Mouse (Mus musculus): ENCODE data around the gene Aunip. TPM values are rescaled to one million over a fixed set of nuclear protein-coding genes. Genes with fewer than 3 reads are reported as not detected.

The Aunip gene
- total RNA-seq, 2 experiments from 2014 or later: 2.4 to 3.1 TPM

GRCm38 (mm10) chr4:134553631-134554030 is 42.8 kb downstream of the Aunip start:
- DNase-seq: no peak

DNA sequence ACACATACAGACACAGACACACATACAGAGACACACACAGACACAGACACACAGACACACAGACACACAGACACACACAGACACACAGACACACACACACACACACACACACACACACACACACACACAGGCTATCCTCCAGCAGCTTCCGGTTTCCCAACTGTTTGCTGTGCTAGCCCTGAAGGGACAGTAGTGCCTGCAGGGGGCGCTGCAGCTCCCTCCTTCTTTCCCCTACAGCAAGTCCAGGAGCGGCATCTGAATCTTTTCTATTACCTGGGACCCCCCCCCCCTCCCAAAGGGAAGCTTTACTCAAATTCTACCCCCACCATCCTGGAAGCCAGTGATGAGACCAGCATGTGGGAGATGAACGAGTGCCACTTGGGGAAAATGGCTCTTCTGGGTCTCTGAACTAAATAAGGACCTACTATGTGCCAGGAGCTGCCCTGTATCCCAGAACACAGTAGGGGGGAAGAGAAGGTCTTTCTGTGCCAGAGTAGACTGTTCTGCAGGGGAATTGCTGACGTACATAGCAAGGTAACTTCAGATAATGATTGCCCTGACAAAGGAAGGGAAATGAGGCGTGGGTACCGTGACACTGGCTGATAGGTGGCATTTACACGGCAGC is 45.3 kb downstream of the Aunip start:
- peak; percentile 72 for DNase-seq

GRCm38 (mm10) chr4:134557626-134558249 is 46.9 kb downstream of the Aunip start:
- no peak for DNase-seq

- DNase-seq: no peak
Observed at GRCm38 (mm10) chr4:134558570-134559113, 47.8 kb downstream of the Aunip start.

DNA sequence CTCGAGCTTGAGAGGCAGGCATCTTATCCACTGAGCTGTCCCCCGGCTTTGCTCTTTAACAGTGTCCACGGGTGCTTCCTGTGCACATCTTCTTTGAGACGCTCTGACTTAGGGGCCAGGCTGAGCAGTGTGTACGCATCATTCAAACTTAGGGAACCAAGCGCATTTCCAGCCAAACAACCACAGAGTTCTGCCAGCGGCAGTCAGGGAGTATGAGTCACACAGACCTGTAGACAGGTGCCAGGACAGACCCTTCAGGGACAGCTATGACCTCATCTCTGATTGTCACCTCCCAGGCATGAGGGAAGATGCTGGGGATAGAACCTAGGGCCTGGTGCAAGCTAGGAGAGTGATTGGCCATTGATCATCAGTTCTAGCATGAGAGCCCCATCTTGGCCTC is 48.4 kb downstream of the Aunip start:
- DNase-seq: no peak

DNA sequence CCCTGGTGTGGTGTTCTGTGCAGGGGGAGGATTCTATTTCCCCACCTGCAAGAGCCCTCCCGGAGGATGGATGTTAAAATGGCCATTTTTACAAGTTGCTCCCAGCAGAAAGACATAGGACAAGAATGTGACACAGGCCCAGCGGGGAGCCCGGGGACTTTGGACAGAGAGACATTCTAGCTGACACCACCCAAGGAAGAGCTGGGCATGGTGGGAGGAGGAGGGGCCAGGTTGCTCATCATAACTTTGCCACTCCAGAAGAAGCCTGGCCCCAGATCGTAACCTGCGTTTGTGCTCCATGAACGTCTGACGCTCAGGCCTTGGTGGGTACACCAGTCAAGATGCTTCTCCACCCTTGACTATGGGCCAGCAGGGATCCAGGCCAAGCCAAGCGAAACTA is 49.9 kb downstream of the Aunip start:
- DNase-seq: no peak

DNA sequence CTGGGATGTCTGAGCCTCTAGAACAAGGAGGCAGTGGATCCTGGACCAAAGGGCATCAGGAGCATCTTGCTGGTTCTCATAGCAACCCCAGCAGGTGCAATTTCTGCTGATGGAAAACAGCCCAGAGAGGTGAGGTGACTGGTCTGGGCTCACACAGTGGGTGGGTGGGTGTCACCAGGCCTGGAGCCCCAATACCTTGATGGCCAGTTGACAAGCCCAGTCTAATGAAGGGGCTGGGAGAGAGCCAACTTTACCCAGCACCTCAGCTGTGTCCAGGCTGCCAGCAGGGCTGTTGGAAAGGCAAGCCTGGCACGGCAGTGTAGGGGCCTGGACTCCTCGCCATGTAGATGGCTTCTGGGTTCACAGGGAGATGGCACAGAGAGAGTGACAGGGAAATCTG is 51.2 kb downstream of the Aunip start:
- DNase-seq: no peak

DNA sequence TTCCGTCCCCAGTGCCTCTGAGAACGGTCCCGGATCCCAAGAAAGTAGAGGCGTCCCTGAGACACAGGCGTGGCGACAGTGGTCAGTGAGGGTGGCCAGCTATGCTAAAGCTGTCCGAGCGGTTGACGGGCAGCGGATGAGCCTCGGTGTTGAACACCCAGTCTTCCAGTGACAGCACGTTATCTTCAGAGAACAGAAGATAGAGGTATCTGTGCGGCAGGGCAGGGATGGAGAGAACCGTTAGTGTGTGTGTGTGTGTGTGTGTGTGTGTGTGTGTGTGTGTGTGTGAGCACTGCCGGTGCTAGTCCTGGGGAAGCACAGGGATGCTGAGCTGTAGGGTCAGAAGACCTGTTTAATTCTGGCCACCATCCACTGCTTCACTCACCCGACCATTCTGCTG is 52.8 kb downstream of the Aunip start:
- no peak for DNase-seq

GRCm38 (mm10) chr4:134564093-134564492 is 53.3 kb downstream of the Aunip start:
- no peak for DNase-seq

DNA sequence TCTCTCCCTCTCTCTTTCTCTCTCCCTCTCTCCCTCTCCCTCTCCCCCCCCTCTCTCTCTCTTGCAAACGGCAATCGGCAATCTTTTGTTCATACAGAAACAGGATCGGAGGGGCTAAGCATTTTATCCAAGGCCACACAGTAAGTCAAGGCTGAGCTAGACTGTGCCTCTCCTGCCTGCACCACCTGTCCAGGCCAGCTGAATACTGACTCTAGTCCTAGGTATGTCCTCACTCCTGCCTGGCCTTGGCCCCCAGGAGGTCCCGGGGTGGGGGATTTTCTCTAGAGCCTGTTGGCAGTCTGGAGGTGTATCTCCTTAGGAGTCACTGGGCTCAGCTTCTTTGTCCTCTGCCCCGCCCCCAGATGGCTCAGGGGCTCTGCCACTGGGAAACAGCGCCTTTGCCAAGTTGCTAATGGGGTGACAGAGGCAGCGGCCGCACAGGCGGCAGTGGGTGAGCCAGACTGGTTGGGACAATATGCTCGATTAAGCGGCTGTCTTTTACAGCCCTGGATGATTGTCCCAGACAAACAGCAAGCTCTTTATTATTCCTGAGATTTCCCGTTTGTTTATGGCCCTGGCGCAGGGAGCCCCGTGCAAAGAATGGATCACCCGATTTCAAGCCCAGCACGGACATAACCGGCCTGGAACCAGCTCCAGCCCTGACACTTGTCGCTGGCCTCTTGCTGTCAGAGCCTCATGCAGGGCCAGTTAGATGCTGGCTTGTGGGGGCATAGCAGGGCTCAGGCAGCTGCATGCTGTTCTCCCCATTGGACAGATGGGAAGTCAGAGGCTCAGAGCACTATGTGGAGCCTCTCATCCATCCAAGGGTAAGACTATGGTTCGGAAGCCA is 56.8 kb downstream of the Aunip start:
- peak; percentile 53 for DNase-seq

GRCm38 (mm10) chr4:134569205-134569604 is 58.4 kb downstream of the Aunip start:
- DNase-seq: no peak

DNA sequence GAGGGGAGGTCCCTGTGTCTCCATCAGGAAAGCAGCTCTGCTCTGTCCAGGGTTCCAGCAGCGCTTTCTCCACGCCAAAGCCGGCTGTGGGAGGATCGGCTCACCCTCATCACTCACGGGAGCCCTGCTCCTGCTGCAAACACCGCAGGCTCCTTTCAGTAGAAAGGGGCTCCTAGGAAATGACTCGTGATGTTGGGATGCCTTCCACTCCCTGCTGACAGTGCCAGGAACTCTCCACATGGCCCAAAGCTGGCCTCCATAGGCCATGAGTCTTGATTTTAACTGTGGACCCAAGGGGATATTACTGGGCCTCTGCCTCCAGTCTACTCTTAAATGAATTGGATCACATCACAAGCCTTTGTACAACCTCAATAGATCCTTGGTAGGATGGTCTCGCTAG is 59.0 kb downstream of the Aunip start:
- DNase-seq: no peak

- DNase-seq: no peak
Observed at GRCm38 (mm10) chr4:134570704-134571451, 60.1 kb downstream of the Aunip start.

DNA sequence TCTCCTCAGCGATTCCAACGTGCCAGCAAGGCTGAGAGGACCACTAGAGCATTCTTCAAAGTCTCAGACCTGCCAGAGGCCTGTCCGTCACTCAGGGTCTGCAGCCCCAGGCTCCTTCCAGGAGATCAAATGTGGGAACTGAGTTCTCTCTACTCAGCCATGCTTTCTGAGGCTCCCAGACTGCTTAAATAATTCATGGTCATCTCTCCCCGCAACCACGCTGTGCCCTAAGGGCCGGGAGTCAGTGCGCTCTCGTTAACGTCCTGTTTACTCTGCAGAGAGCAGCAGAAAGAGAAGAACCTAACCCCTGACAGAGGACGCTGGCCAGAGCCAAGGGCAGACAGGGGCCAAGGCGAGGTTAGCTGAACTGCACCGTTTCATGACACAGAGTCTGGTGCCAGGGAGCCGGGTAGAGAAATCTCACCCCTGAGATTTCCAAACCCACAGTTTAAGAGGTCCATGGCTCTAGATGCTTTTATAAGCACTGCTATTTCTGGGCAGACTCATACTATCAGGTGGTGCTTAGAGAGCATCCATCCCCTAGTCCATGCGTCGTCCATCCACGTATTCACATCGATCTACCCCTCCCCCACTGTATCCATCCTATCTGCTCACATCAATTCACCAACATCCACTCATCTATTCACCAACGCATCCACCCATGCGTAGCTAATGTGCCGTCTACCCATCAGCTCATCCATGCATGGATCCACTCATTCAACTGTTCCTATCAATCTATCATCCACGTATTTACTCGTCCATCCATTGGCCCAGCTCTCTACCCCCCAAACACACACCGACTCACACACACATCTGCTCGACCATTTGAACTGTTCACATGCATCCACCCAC is 61.9 kb downstream of the Aunip start:
- DNase-seq: peak; percentile 55

Small RNA genes within 50 kb of the gene (microRNA-seq; reads per million reads assigned to microRNA genes)
- 12.0 reads per million, percentile 21 among the genes with 10 or more reads in this experiment for gene Gm23634
- gene Mir6403: not detected

Other genes starting within 250 kb of the Aunip start
- gene Pdik1l, start 223.1 kb upstream of the Aunip start, total RNA-seq (2021): 10 to 100 TPM; 15.8 to 21.3 TPM
- gene Trim63, start 195.9 kb upstream of the Aunip start, total RNA-seq (2021): 1 to 10 TPM; 3.2 to 8.2 TPM
- gene Slc30a2, start 167.8 kb upstream of the Aunip start, total RNA-seq (2021): 10 to 100 TPM; 13.7 to 17.4 TPM
- 1 to 10 TPM; 1.1 to 3.1 TPM for gene Extl1, start 127.1 kb upstream of the Aunip start, total RNA-seq (2021)
- gene Pafah2, start 114.7 kb upstream of the Aunip start, total RNA-seq (2021): 10 to 100 TPM; 20.8 to 22.1 TPM
- gene Stmn1, start 42.7 kb upstream of the Aunip start, total RNA-seq (2021): 100 to 1,000 TPM; 140 to 156 TPM
- gene Paqr7, start 14.3 kb upstream of the Aunip start, total RNA-seq (2021): 10 to 100 TPM; 23.5 to 28.6 TPM
- gene Mtfr1l, start 24.4 kb downstream of the Aunip start, total RNA-seq (2021): 100 to 1,000 TPM in 1 of 2 experiments, 10 to 100 TPM in 1; 99.7 to 124 TPM
- gene Selenon, start 41.2 kb downstream of the Aunip start, total RNA-seq (2021): 10 to 100 TPM; 30.8 to 32.9 TPM
- gene Man1c1, start 193.3 kb downstream of the Aunip start, total RNA-seq (2021): 10 to 100 TPM; 21.3 TPM